Mouse (Mus musculus): ENCODE results near the gene Akap13.
A peak's percentile ranks its signal among the peaks of the same experiment; 100 is the strongest.
"Not testable (repeated sequence)": the region's sequence is repeated elsewhere in the genome, so short reads cannot be mapped to it uniquely, and the experiment has no call there.

Akap13 gene

GRCm38 (mm10) chr7:75791092-75791837 is 335.9 kb downstream of the Akap13 start:
- not testable (repeated sequence) for DNase-seq (ENCODE audit: low spot score in 2 of 2)

- no peak for DNase-seq (ENCODE audit: low spot score in 2 of 2)
These were observed 337.8 kb downstream of the Akap13 start for GRCm38 (mm10) chr7:75793091-75793490.

- DNase-seq (ENCODE audit: low spot score in 2 of 2), result no peak
These were observed 338.5 kb downstream of the Akap13 start for GRCm38 (mm10) chr7:75793654-75794335.

- DNase-seq (ENCODE audit: low spot score in 2 of 2), result no peak
These were observed 339.8 kb downstream of the Akap13 start for GRCm38 (mm10) chr7:75795106-75795505.

- DNase-seq (ENCODE audit: low spot score in 2 of 2), result peak in 1 of 2 experiments; percentile 42
These were observed 341.1 kb downstream of the Akap13 start for GRCm38 (mm10) chr7:75796474-75796873.

- no peak for DNase-seq (ENCODE audit: low spot score in 2 of 2)
These were observed 345.2 kb downstream of the Akap13 start for GRCm38 (mm10) chr7:75800530-75800929.

GRCm38 (mm10) chr7:75801022-75801421 is 345.7 kb downstream of the Akap13 start:
- no peak for DNase-seq (ENCODE audit: low spot score in 2 of 2)

- no peak for DNase-seq (ENCODE audit: low spot score in 2 of 2)
These were observed 346.5 kb downstream of the Akap13 start for GRCm38 (mm10) chr7:75801621-75802358.

GRCm38 (mm10) chr7:75802887-75803286 is 347.6 kb downstream of the Akap13 start:
- DNase-seq (ENCODE audit: low spot score in 2 of 2), result no peak

Data from spleen, postnatal 4 days (tissue).